Mouse (Mus musculus): ENCODE data around the gene Limch1.

GRCm38 (mm10) chr5:66730621-66731301 lies 14.9 kb upstream of the Limch1 start:
- TF ChIP-seq CTCF (IDR thresholded peaks at IDR 0.05; ENCODE audit: control insufficient read depth, insufficient read depth, insufficient replicate concordance, low read depth, low read length) (no peak), POLR2A (IDR thresholded peaks at IDR 0.05; ENCODE audit: control insufficient read depth, low read depth, low read length) (no peak)
